Mouse (Mus musculus): Measurements from ENCODE around the gene Dusp18.
"Not testable (repeated sequence)": the region's sequence is repeated elsewhere in the genome, so short reads cannot be mapped to it uniquely, and the experiment has no call there.

The Dusp18 gene

GRCm38 (mm10) chr11:3887331-3887730, 7.7 kb upstream of the Dusp18 start:
- DNase-seq (ENCODE audit: low read depth in 1 of 2, low spot score in 2 of 2): no peak

- no peak for DNase-seq (ENCODE audit: low read depth in 1 of 2, low spot score in 2 of 2)
Measured at GRCm38 (mm10) chr11:3893970-3894369, 1.1 kb upstream of the Dusp18 start.

GRCm38 (mm10) chr11:3895458-3895857, 418 bp downstream of the Dusp18 start:
- DNase-seq (ENCODE audit: low read depth in 1 of 2, low spot score in 2 of 2): no peak

- DNase-seq (ENCODE audit: low read depth in 1 of 2, low spot score in 2 of 2): no peak
Measured at GRCm38 (mm10) chr11:3895933-3896332, 893 bp downstream of the Dusp18 start.

GRCm38 (mm10) chr11:3900296-3900695, 5.3 kb downstream of the Dusp18 start:
- no peak for DNase-seq (ENCODE audit: low read depth in 1 of 2, low spot score in 2 of 2)

- no peak for DNase-seq (ENCODE audit: low read depth in 1 of 2, low spot score in 2 of 2)
Measured at GRCm38 (mm10) chr11:3902516-3902915, 7.5 kb downstream of the Dusp18 start.

GRCm38 (mm10) chr11:3903046-3903445, 8.0 kb downstream of the Dusp18 start:
- DNase-seq (ENCODE audit: low read depth in 1 of 2, low spot score in 2 of 2): no peak

- no peak for DNase-seq (ENCODE audit: low read depth in 1 of 2, low spot score in 2 of 2)
Measured at GRCm38 (mm10) chr11:3904673-3905072, 9.6 kb downstream of the Dusp18 start.

DNA sequence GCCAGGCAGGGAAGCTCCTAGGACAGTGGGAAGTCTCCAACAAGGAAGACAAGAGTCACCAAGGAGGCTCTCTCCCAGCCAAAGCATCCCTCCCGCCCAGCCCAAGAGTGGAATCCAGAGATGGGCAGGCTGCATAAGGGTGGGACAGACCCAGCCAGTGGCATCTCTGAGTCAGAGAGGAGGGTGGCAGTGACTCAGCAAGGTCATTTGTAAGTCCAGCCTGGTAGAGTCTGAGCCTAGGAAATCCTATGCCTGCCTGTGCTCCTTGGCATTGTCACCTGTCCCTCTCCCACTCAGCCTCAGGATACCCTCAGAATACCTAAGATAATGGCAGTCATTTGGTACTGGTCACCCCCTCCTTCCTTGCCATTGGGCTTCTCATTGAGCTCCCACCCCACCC, 10.4 kb downstream of the Dusp18 start:
- no peak for DNase-seq (ENCODE audit: low read depth in 1 of 2, low spot score in 2 of 2)

DNA sequence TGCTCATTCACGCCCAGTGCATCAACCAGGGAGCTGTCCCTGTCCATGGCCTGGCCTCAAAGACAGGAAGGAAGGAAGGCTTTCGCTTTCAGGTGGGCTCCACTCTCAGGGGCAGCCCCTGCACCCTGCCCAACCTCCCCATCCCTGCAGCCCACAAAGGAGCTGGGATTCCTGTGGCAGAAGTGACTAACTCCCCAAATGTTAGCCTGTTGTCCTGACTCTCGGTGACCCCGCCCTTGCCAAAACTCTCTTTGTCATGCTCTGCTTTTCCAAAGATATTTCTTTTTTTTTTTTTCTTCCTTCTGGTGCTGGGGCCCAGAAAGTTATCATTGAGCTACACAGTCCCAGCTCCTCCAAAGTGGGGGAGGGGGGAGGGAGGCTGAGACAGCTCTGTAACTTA, 14.2 kb downstream of the Dusp18 start:
- DNase-seq (ENCODE audit: low read depth in 1 of 2, low spot score in 2 of 2): no peak

- no peak for DNase-seq (ENCODE audit: low read depth in 1 of 2, low spot score in 2 of 2)
Measured at GRCm38 (mm10) chr11:3910513-3911310, 15.7 kb downstream of the Dusp18 start.

- DNase-seq (ENCODE audit: low read depth in 1 of 2, low spot score in 2 of 2): not testable (repeated sequence)
Measured at GRCm38 (mm10) chr11:3911440-3911839, 16.4 kb downstream of the Dusp18 start.

DNA sequence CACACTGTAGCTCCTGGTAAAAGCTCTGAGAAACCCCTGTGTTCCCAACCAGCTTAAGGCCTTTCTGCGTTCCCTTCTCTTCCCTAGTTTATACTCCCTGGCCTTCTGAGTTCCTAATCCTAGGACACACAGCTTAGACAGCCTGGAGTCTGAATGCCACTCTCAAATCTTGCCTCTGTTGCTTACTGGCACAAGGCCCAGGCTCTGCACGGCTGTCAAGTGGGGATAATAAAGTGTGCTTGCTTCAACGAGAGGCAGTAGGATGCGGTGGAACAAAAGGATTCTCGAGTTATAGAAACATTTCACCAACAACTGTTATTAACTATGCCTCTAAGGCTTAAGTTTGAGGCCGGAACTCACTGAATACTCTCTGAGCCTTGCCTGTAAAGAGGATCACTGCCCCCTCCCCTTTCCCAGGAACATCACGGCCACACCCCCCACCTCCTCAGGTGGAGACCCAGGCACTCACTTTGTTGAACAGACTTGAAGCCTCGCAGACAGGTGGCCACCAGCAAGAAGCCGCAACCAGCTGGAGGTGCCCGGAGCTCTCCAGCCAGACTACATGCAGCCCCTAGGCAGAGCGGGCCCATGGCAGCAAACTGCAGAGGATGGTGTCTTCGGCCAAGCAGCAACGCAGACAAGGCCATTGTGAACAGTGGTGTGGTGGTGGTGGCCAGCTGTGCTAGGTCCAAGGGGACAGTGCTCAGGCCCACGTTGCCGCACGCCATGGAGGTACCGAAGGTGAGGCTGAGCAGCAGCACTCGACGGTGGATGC, 17.2 kb downstream of the Dusp18 start:
- DNase-seq (ENCODE audit: low read depth in 1 of 2, low spot score in 2 of 2): no peak

DNA sequence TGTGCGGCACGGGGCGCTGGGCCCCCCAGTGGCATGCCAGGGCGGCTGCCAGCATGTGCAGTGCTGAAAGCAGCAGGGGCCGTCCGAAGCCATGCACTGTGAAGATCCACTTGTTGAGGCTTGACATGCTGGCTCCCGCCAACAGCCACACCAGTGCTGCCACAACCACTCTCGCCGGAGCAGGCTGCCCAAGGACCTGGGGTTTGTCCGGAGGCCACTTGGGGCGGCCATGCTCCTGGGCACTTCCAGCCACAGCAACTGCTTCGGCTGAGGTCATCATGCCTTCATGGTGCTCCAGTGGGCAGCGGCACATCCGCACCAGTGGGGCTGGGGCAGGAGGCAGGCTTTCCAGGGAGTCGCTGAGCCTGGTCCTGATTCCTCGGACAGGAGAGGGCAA, 17.8 kb downstream of the Dusp18 start:
- no peak for DNase-seq (ENCODE audit: low read depth in 1 of 2, low spot score in 2 of 2)

DNA sequence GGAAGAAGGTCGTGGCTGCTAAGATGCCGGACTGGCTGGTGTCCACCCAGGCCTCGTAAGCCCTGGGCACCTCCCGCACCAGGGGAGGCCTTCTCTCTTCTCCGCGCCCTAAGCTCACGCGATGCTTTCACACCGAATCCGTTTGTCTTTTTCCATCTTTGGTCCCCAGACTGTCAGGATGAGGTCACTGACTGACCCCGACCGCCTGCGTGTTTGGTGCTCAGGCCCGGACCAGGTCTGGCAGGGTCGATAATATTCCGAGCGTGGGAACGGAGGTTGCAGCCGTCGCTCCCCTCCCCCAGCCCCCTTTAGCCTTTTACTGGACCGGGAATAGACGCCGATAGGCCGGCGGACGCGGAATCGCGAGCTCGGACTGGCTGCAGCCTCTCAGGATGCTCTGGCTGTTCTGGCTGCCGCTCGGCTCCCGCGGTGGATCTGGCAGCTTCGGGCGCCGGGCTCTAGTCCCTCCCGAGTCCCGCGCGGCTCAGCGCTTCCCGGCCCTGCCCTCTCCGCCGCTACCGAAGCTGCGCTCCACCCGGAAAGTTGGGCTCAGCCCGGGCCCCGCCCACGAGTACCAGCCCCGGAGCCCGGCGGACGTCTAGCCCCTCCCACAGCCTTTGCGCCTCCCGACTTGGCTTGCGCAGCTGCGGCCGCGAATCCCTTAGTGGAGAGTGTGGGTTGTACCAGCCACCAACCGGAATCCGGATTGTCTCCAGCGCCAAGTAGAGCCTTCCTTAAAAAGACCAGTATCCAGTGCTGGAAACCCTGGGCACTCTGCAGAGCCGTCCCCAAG, 18.5 kb downstream of the Dusp18 start:
- DNase-seq (ENCODE audit: low read depth in 1 of 2, low spot score in 2 of 2): peak; percentile 82 to 85

GRCm38 (mm10) chr11:3914109-3914840, 19.2 kb downstream of the Dusp18 start, which contains the start of gene Slc35e4:
Gene Slc35e4, minus strand, starts transcription at chr11:3914664.
- peak; percentile 73 for DNase-seq (ENCODE audit: low read depth in 1 of 2, low spot score in 2 of 2)

DNA sequence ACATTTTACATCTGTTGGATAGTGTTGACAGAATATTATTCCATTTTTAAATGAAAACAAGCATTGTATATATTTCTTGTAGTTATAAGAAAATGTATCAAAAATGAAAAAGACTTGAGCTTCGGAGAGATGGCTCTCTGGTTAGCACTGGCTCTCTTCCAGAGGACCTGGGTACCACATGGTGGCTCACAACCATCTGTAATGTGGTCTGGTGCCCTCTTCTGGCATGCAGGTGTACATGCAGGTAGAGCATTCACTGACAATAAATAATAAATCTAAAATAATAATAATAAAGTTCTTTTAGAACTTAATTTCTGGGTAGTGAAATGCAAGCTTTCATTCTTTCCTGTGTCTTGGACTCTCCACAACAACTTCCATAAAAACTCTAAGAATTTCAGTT, 23.7 kb downstream of the Dusp18 start:
- no peak for DNase-seq (ENCODE audit: low read depth in 1 of 2, low spot score in 2 of 2)

- DNase-seq (ENCODE audit: low read depth in 1 of 2, low spot score in 2 of 2): no peak
Measured at GRCm38 (mm10) chr11:3920476-3920875, 25.4 kb downstream of the Dusp18 start.

GRCm38 (mm10) chr11:3921281-3921850, 26.3 kb downstream of the Dusp18 start:
- peak in 1 of 2 experiments; percentile 23 for DNase-seq (ENCODE audit: low read depth in 1 of 2, low spot score in 2 of 2)

DNA sequence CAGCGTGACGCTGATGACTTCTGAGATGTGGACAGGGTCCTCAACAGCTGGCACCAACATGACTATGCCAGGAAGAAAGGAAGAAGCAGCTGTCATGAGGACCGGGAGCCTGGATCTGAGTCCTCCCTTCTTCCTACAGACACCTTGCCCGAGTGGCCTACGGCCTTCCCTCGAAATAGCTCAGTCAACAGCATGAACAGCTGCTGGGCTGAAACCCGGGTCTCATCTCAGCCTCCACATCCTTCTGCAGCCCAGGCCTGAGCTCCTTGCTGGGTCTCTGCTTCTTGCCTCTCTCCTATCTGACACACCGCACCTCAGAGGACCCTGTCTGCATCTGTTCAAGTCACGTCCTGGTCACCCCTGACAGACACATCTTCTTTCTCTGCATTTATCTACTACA, 27.1 kb downstream of the Dusp18 start:
- DNase-seq (ENCODE audit: low read depth in 1 of 2, low spot score in 2 of 2): no peak

DNA sequence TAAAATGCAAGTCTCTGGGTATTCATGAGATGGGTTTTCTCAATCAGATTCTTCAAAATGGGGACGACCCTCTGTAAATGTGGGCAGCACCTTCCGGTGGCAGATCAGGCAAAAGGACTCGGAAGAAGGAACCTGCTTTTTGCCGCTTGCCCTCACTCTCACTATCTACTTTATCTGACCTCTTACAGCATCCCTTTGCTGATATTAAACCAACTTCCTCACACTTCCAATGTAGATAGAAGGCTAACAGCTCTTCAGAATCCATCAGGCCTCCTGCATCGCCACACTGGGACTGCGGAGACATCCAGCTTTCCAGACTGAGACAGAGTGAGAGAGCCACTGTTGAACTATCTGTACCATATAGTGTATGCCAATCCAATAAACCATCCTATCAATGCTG, 27.7 kb downstream of the Dusp18 start:
- DNase-seq (ENCODE audit: low read depth in 1 of 2, low spot score in 2 of 2): no peak
